Mouse (Mus musculus): ENCODE data around the gene Mecom.

- TF ChIP-seq CTCF (IDR thresholded peaks at IDR 0.05; ENCODE audit: borderline replicate concordance, insufficient read depth, low read length) = no peak
- no peak for TF ChIP-seq POLR2A (IDR thresholded peaks at IDR 0.05; ENCODE audit: low read depth, low read length)
Observed at GRCm38 (mm10) chr3:30019961-30020360, 527.8 kb downstream of the Mecom start.
